Mouse (Mus musculus): ENCODE data around the gene Flnb. TPM values are rescaled to one million over a fixed set of nuclear protein-coding genes. Genes with fewer than 3 reads are reported as not detected.

Gene Flnb
- polyA plus RNA-seq, 1 experiment from 2014 or later, result 14.4 TPM

- DNase-seq (ENCODE audit: low spot score) (no peak), ATAC-seq (ENCODE audit: insufficient read depth, low FRiP score, low TSS enrichment) (no peak)
- H3K4me1 ChIP-seq (ENCODE audit: control insufficient read depth, insufficient read depth, low read length), result no peaks in the 10 kb centered on the region
- 82% methylated on average over 5 of the region's 5 CpGs for WGBS
- H3K9me3 ChIP-seq (ENCODE audit: control insufficient read depth, low read length), result no peaks in the 10 kb centered on the region
- no peak overlapping the region for H3K4me3 ChIP-seq (ENCODE audit: low read depth, low read length)
- H3K27ac ChIP-seq (ENCODE audit: low read depth, low read length), result no peak overlapping the region
- no peaks in the 10 kb centered on the region for H3K27me3 ChIP-seq (ENCODE audit: control insufficient read depth, insufficient read depth, low read length)
- no peaks in the 10 kb centered on the region; the same call in 1 of the 2 replicates for H3K36me3 ChIP-seq (ENCODE audit: control insufficient read depth, insufficient read depth, low read length)
- H3K4me2 ChIP-seq (ENCODE audit: low read depth), result no peak overlapping the region
- H3K9ac ChIP-seq (ENCODE audit: low read length), result no peak overlapping the region
Observed at GRCm38 (mm10) chr14:7838564-7839089, 20.9 kb downstream of the Flnb start.

DNA sequence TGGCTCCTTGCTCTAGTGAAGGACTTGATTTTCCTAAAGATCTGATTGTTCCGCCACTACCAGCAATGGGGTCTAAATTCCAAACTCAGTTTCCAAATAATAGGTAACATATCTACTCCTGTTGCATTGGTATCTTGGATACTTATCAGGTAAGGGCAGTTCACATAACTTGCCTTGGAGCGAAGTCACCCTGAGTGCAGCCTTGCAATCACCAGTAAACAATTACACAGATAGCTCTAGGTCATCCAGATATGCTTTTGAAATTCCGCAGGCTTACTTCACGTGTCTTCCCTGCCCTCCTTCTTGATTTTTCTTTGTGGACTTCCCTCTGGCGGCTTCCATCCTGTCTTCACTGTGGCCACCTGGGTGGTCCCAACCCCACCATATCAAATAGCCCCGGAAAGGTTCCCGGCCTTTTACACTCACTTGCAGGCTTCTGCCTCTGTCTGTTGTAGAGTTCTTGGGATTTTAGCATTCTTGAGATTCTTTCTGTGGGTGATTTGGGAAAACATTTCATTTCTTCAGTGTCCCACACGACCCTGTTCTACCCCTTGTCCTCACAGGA is 22.3 kb downstream of the Flnb start:
- H3K36me3 ChIP-seq (ENCODE audit: control insufficient read depth, insufficient read depth, low read length), result no peaks in the 10 kb centered on the region; the same call in 1 of the 2 replicates
- 54% methylated on average over 8 of the region's 8 CpGs for WGBS
- H3K27me3 ChIP-seq (ENCODE audit: control insufficient read depth, insufficient read depth, low read length), result no peaks in the 10 kb centered on the region
- H3K4me3 ChIP-seq (ENCODE audit: low read depth, low read length), result no peak overlapping the region
- H3K9me3 ChIP-seq (ENCODE audit: control insufficient read depth, low read length), result no peaks in the 10 kb centered on the region
- H3K9ac ChIP-seq (ENCODE audit: low read length), result no peak overlapping the region
- ATAC-seq (ENCODE audit: insufficient read depth, low FRiP score, low TSS enrichment), result no peak
- no peaks in the 10 kb centered on the region for H3K4me1 ChIP-seq (ENCODE audit: control insufficient read depth, insufficient read depth, low read length)
- H3K27ac ChIP-seq (ENCODE audit: low read depth, low read length), result no peak overlapping the region
- no peak for DNase-seq (ENCODE audit: low spot score)
- no peak overlapping the region for H3K4me2 ChIP-seq (ENCODE audit: low read depth)

- no peak overlapping the region for H3K4me2 ChIP-seq (ENCODE audit: low read depth)
- H3K27me3 ChIP-seq (ENCODE audit: control insufficient read depth, insufficient read depth, low read length), result no peaks in the 10 kb centered on the region
- H3K4me1 ChIP-seq (ENCODE audit: control insufficient read depth, insufficient read depth, low read length), result no peaks in the 10 kb centered on the region
- 65% methylated on average over 15 of the region's 15 CpGs for WGBS
- no peaks in the 10 kb centered on the region; the same call in 1 of the 2 replicates for H3K36me3 ChIP-seq (ENCODE audit: control insufficient read depth, insufficient read depth, low read length)
- H3K9ac ChIP-seq (ENCODE audit: low read length), result no peak overlapping the region
- DNase-seq (ENCODE audit: low spot score) (no peak), ATAC-seq (ENCODE audit: insufficient read depth, low FRiP score, low TSS enrichment) (no peak)
- H3K9me3 ChIP-seq (ENCODE audit: control insufficient read depth, low read length), result no peaks in the 10 kb centered on the region
- no peak overlapping the region for H3K4me3 ChIP-seq (ENCODE audit: low read depth, low read length)
- H3K27ac ChIP-seq (ENCODE audit: low read depth, low read length), result no peak overlapping the region
Observed at GRCm38 (mm10) chr14:7842631-7843332, 25.0 kb downstream of the Flnb start.

GRCm38 (mm10) chr14:7846696-7847095 is 28.9 kb downstream of the Flnb start:
- DNase-seq (ENCODE audit: low spot score), result no peak
- H3K27ac ChIP-seq (ENCODE audit: low read depth, low read length), result no peak overlapping the region
- 91% methylated on average over 4 of the region's 4 CpGs for WGBS

GRCm38 (mm10) chr14:7847746-7848232 is 30.0 kb downstream of the Flnb start:
- no peaks in the 10 kb centered on the region for H3K36me3 ChIP-seq (ENCODE audit: control insufficient read depth, insufficient read depth, low read length)
- H3K4me2 ChIP-seq (ENCODE audit: low read depth), result no peak overlapping the region
- no peak overlapping the region for H3K4me3 ChIP-seq (ENCODE audit: low read depth, low read length)
- ATAC-seq (ENCODE audit: insufficient read depth, low FRiP score, low TSS enrichment) (no peak), DNase-seq (ENCODE audit: low spot score) (no peak)
- 31% methylated on average over 5 of the region's 5 CpGs for WGBS
- H3K27ac ChIP-seq (ENCODE audit: low read depth, low read length), result no peak overlapping the region
- H3K4me1 ChIP-seq (ENCODE audit: control insufficient read depth, insufficient read depth, low read length), result peaks cover 3% of the 10 kb centered on the region; the same call in 1 of the 2 replicates
- H3K9me3 ChIP-seq (ENCODE audit: control insufficient read depth, low read length), result no peaks in the 10 kb centered on the region
- no peak overlapping the region for H3K9ac ChIP-seq (ENCODE audit: low read length)
- H3K27me3 ChIP-seq (ENCODE audit: control insufficient read depth, insufficient read depth, low read length), result no peaks in the 10 kb centered on the region

More at GRCm38 (mm10) chr14:7846696-7847095, 28.9 kb downstream of the Flnb start:
- H3K9ac ChIP-seq (ENCODE audit: low read length), result no peak overlapping the region
- peaks cover 3% of the 10 kb centered on the region; the same call in 1 of the 2 replicates for H3K4me1 ChIP-seq (ENCODE audit: control insufficient read depth, insufficient read depth, low read length)
- no peak overlapping the region for H3K4me2 ChIP-seq (ENCODE audit: low read depth)
- no peaks in the 10 kb centered on the region for H3K36me3 ChIP-seq (ENCODE audit: control insufficient read depth, insufficient read depth, low read length)
- ATAC-seq (ENCODE audit: insufficient read depth, low FRiP score, low TSS enrichment), result no peak
- no peaks in the 10 kb centered on the region for H3K27me3 ChIP-seq (ENCODE audit: control insufficient read depth, insufficient read depth, low read length)
- no peak overlapping the region for H3K4me3 ChIP-seq (ENCODE audit: low read depth, low read length)
- H3K9me3 ChIP-seq (ENCODE audit: control insufficient read depth, low read length), result no peaks in the 10 kb centered on the region

GRCm38 (mm10) chr14:7850913-7851312 is 33.2 kb downstream of the Flnb start:
- Histone ChIP-seq H3K27ac (ENCODE audit: low read depth, low read length) (no peak overlapping the region), H3K4me1 (ENCODE audit: control insufficient read depth, insufficient read depth, low read length) (peaks cover 6% of the 10 kb centered on the region; the same call in 1 of the 2 replicates), H3K4me3 (ENCODE audit: low read depth, low read length) (no peak overlapping the region), H3K9me3 (ENCODE audit: control insufficient read depth, low read length) (no peaks in the 10 kb centered on the region), H3K4me2 (ENCODE audit: low read depth) (no peak overlapping the region), H3K9ac (ENCODE audit: low read length) (no peak overlapping the region), H3K36me3 (ENCODE audit: control insufficient read depth, insufficient read depth, low read length) (no peaks in the 10 kb centered on the region), H3K27me3 (ENCODE audit: control insufficient read depth, insufficient read depth, low read length) (no peaks in the 10 kb centered on the region)
- DNase-seq (ENCODE audit: low spot score) (no peak), ATAC-seq (ENCODE audit: insufficient read depth, low FRiP score, low TSS enrichment) (no peak)
- 68% methylated on average over 3 of the region's 3 CpGs for WGBS

- H3K27ac ChIP-seq (ENCODE audit: low read depth, low read length), result no peak overlapping the region
- DNase-seq (ENCODE audit: low spot score), result no peak
- peaks cover 6% of the 10 kb centered on the region; the same call in 1 of the 2 replicates for H3K4me1 ChIP-seq (ENCODE audit: control insufficient read depth, insufficient read depth, low read length)
Observed at GRCm38 (mm10) chr14:7851543-7852065, 33.8 kb downstream of the Flnb start.

DNA sequence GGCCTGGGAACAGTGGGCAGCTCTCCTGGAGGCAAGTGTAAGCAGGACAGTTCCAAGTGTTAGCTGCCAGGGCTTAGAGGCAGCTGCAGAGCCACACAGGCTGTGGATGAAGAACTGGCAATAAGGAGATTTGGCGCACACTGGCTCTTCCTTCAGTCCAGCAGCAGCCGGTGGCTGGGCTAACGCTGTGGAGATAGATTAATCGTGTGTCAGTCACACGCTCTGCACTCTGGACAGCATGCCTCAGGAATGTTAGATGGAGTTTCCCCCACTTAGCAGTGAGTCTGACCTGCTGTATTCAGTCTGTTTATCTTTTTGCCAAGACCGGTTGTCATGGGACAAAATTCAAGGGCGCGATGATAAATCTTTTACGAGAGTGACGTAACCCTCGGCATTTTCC is 35.9 kb downstream of the Flnb start:
- 0 out of 2 replicates have a peak, but pooled peaks cover 2% of the 10 kb centered on the region for H3K4me1 ChIP-seq (ENCODE audit: control insufficient read depth, insufficient read depth, low read length)
- ATAC-seq (ENCODE audit: insufficient read depth, low FRiP score, low TSS enrichment) (no peak), DNase-seq (ENCODE audit: low spot score) (no peak)
- H3K36me3 ChIP-seq (ENCODE audit: control insufficient read depth, insufficient read depth, low read length), result no peaks in the 10 kb centered on the region
- H3K9me3 ChIP-seq (ENCODE audit: control insufficient read depth, low read length), result no peaks in the 10 kb centered on the region
- H3K9ac ChIP-seq (ENCODE audit: low read length), result no peak overlapping the region
- no peak overlapping the region for H3K4me3 ChIP-seq (ENCODE audit: low read depth, low read length)
- no peaks in the 10 kb centered on the region for H3K27me3 ChIP-seq (ENCODE audit: control insufficient read depth, insufficient read depth, low read length)
- 63% methylated on average over 11 of the region's 11 CpGs for WGBS
- no peak overlapping the region for H3K4me2 ChIP-seq (ENCODE audit: low read depth)
- H3K27ac ChIP-seq (ENCODE audit: low read depth, low read length), result no peak overlapping the region

More at GRCm38 (mm10) chr14:7851543-7852065, 33.8 kb downstream of the Flnb start:
- Histone ChIP-seq H3K9ac (ENCODE audit: low read length) (no peak overlapping the region), H3K9me3 (ENCODE audit: control insufficient read depth, low read length) (no peaks in the 10 kb centered on the region), H3K4me2 (ENCODE audit: low read depth) (no peak overlapping the region), H3K36me3 (ENCODE audit: control insufficient read depth, insufficient read depth, low read length) (no peaks in the 10 kb centered on the region), H3K4me3 (ENCODE audit: low read depth, low read length) (no peak overlapping the region), H3K27me3 (ENCODE audit: control insufficient read depth, insufficient read depth, low read length) (no peaks in the 10 kb centered on the region)
- ATAC-seq (ENCODE audit: insufficient read depth, low FRiP score, low TSS enrichment), result no peak
- WGBS, result 18% methylated on average over 5 of the region's 5 CpGs

Measured in neural tube, embryonic 11.5 days (tissue).